Mouse (Mus musculus) natural killer cell, adult 2 months (primary cell): ENCODE data around the gene Pnma3.
"Not testable (repeated sequence)": the region's sequence is repeated elsewhere in the genome, so short reads cannot be mapped to it uniquely, and the experiment has no call there.

Experiments used
- DNase-seq, 2 experiments: peaks; one replicate each; pipeline ENCODE4 v3.0.0; 2022; ENCODE audit warnings: low spot score in 2 of 2

Gene Pnma3

GRCm38 (mm10) chrX:73064415-73064793, at the start of gene Pnma3:
TSS of gene Pnma3 (plus strand) at chrX:73064787.
- no peak for DNase-seq

DNA sequence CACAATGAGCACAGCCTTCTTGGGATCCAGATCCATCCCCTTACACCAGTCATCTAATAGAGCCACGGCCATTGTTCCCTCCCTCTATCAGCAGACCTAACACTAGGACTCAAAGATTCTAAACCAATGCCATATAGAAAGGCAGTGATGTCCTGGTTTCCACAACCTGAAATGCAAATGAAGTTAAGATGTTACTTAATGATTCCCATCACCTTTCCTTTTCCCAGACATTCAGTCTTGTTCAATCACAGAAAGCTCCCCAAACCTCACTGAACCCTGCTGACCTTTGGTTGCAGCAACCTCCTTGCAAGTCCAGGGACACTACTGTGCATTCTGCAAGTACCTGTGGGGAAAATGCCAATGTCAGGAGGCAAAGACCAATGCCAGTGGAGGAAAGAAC, 27.6 kb upstream of the Pnma3 start, which contains the start of gene Pnma5:
TSS of gene Pnma5 (minus strand) at position 101 of the 400 bp plus-strand sequence.
- no peak for DNase-seq

GRCm38 (mm10) chrX:73038831-73039230, 25.8 kb upstream of the Pnma3 start:
- no peak for DNase-seq

GRCm38 (mm10) chrX:73039666-73040065, 24.9 kb upstream of the Pnma3 start:
- DNase-seq = no peak

- peak; percentile 88 to 90 for DNase-seq
Measured at GRCm38 (mm10) chrX:73053860-73054563, 10.6 kb upstream of the Pnma3 start.

- DNase-seq = no peak
Measured at GRCm38 (mm10) chrX:73061528-73061927, 3.1 kb upstream of the Pnma3 start.

- no peak for DNase-seq
Measured at GRCm38 (mm10) chrX:73062323-73062722, 2.3 kb upstream of the Pnma3 start.

DNA sequence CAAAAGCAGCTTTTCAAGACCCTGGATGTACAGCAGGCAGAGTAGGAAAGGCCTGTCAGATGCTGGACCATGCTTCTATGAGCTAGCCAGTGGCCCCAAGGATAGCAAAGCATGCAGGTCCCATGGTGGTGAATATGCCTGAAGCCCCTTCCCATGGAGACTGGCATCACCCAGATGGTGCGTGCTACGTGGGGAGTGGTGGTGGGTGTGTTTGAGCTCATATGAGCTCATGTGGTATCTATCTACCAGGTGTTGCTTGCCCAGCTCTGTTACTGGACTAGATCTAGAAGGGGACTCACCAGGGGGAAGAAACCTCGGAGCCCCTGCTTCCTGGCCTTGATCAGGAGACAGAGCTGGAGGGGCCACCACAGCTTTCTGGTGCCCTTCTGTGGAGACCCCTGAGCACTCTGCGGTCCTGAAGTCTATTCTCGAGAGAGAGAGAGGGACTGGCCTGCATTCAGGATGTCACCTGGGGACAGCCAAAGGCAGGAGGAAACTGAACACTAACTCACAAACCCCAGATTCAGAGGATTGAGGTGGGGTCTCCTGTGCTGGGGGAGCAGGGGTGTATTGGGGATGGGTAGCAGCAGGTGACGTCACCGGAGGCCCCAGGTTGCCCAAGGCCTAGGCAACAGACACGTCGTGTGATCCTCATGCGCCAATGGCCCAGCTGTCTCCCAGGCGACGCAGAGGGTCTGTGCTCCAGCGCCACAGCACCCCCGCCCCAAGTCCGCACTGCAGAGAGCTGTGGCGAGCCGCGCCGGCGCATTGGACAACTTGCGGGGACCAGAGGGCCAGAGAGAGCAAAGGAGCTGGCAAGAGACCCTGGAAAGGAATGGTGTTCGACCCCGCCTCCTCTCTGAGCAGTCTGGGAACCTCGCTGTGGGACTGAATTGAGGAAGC, 824 bp upstream of the Pnma3 start:
- DNase-seq = no peak

GRCm38 (mm10) chrX:73066765-73067312, 2.3 kb downstream of the Pnma3 start:
- not testable (repeated sequence) for DNase-seq

- peak in 1 of 2 experiments; percentile 28 for DNase-seq
Measured at GRCm38 (mm10) chrX:73082267-73083055, 17.9 kb downstream of the Pnma3 start, which contains the start of gene Xlr4a. TSS of gene Xlr4a (minus strand) at chrX:73082478.

DNA sequence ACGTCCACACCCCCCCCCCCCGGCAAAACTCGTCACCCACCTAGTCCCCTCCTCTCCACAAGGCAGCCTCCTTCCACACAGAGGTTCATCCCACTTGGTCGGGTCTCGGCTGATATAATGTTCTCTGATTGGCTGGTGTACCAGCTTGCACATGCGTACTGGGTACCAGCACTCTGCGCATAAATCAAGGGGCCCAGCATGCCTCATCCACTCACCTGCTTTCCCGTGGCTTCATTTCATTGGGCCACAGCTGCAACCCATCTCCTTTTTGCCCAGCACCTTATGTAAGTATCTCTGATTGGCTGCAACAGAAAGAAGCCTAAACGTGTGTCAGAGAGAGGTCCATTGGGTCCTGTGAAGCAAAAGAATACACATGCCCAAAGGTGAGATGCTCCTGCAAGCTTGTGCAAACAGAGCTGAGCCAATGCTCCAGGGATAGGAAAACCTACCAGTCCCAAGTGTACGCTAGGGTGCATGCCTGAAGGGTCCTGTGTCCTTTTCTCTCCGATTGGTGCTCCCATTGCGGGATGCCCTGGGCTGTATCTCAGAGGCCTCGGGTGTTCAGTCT, 32.4 kb downstream of the Pnma3 start, which contains the start of gene Xlr3a:
TSS of gene Xlr3a (minus strand) at position 155 of the 568 bp plus-strand sequence.
- not testable (repeated sequence) for DNase-seq

GRCm38 (mm10) chrX:73116747-73117146, 52.2 kb downstream of the Pnma3 start, which contains the start of gene Gm14685:
TSS of gene Gm14685 (plus strand) at chrX:73117047.
- not testable (repeated sequence) for DNase-seq
